Mouse (Mus musculus) stomach, postnatal 0 days (tissue): ENCODE results near the gene Hck.

ENCODE experiments used
- CTCF ChIP-seq: IDR thresholded peaks from 2 replicates; pipeline ENCODE4 v1.5.1; 2016; ENCODE audit warnings: antibody characterized with exemption, low read depth, mild to moderate bottlenecking, moderate library complexity
- EP300 ChIP-seq: optimal IDR thresholded peaks from 2 replicates; pipeline ENCODE3; 2016; ENCODE audit warnings: antibody characterized with exemption

DNA sequence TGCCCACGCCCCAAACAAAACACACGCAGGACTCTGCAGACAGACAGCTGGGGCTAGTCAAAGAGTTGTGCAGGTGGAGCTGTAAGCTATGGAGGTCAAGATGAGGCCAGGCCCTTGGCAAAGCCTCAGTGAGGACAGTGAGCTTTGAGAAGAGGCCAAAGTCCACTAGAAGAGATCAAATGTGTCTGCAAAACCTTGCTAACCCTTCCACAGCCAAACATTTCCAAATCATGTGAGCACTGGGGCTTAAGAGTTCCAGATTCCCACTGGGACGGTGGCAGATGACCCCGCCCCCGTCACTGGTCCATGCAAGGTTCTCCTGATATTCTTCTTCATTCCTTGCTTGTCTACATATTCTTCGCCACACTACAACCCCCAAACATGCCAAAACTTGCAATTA, 26.4 kb upstream of the Hck start:
- TF ChIP-seq CTCF (no peak), EP300 (no peak)
